Mouse (Mus musculus) embryonic fibroblast, embryonic 13.5 days (primary cell): Measurements from ENCODE around the gene Foxf2. TPM values are rescaled to one million over a fixed set of nuclear protein-coding genes. Genes with fewer than 3 reads are reported as not detected.

ENCODE experiments used
- H3K27ac ChIP-seq: 2 replicates; pipeline ENCODE4 v1.5.1; 2012; ENCODE audit warnings: low read length, control low read depth, inconsistent platforms; ENCODE audit not compliant: insufficient read depth
- H3K4me1 ChIP-seq: 2 replicates; pipeline ENCODE4 v1.6.1; 2011; ENCODE audit warnings: low read length; ENCODE audit not compliant: control insufficient read depth, insufficient read depth
- H3K4me3 ChIP-seq: 2 replicates; pipeline ENCODE4 v1.5.1; 2011; ENCODE audit warnings: mild to moderate bottlenecking, control low read depth, low read length; ENCODE audit not compliant: insufficient read depth
- CTCF ChIP-seq: IDR thresholded peaks from 2 replicates; pipeline ENCODE4 v1.5.1; 2011; ENCODE audit warnings: mild to moderate bottlenecking, control low read depth, low read length, moderate library complexity, borderline replicate concordance; ENCODE audit not compliant: insufficient read depth
- POLR2A ChIP-seq: IDR thresholded peaks from 2 replicates; pipeline ENCODE4 v1.6.1; 2011; ENCODE audit warnings: low read depth, mild to moderate bottlenecking, control low read depth, low read length, moderate library complexity
- polyA plus RNA-seq: library from polyadenylated mRNA; stranded (reverse); fragments of >200 nt; gene quantifications from 2 replicates; pipeline ENCODE4 v1.2.4, GENCODE M21; 2011; ENCODE audit warnings: low read depth; ENCODE audit not compliant: missing spikeins, insufficient read length

Foxf2 gene
- polyA plus RNA-seq, 1 experiment: 1.4 TPM

GRCm38 (mm10) chr13:31631291-31631690, 5.7 kb downstream of the Foxf2 start:
- H3K4me1 ChIP-seq: no peaks in the 10 kb centered on the region
- TF ChIP-seq CTCF: no peak
- TF ChIP-seq POLR2A: no peak
- no peak overlapping the region for H3K4me3 ChIP-seq
- H3K27ac ChIP-seq: no peak overlapping the region

DNA sequence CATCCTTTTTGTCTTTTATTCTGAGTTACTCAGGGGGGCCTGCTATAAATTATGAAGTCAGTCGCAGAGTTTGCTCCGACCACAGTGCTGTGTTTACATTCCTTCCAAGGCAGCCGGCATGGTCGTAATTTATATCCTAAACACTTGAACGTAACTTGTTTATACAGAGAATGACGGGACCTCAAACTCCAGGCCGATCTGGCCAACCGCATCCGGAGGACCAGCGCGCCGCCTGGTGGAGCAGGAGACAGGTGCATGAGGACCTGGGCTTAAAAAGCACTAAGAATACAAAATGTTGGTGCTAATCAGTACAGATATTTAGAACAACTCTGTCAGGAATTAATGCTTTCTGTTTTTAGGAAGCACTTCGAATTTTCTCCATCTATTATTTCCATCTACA, 6.8 kb downstream of the Foxf2 start:
- no peak overlapping the region for H3K27ac ChIP-seq
- H3K4me1 ChIP-seq: no peaks in the 10 kb centered on the region
- TF ChIP-seq POLR2A (no peak), CTCF (peak; percentile 93)
- no peak overlapping the region for H3K4me3 ChIP-seq

DNA sequence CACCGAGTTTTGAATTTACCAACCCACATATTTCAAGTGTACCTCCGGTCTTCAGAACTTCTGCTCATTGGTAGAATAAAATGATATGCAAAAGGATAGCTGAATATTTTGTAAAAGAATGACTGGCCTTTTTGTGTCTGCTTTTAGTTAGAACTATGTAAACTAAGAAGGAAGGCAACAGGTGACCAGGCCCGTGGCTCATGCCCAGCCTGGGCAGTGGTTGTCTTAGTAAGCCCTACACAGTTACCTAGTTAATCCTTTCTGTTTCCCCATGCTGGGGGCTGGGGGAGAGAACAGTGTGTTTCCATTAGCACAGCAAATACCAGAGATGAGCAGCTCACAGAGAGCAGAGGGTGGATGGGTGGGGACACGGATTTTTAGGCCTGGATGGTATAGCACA, 7.6 kb downstream of the Foxf2 start:
- no peak for TF ChIP-seq CTCF
- no peak for TF ChIP-seq POLR2A
- H3K4me3 ChIP-seq: no peak overlapping the region
- H3K4me1 ChIP-seq: no peaks in the 10 kb centered on the region
- no peak overlapping the region for H3K27ac ChIP-seq

GRCm38 (mm10) chr13:31635546-31635945, 9.9 kb downstream of the Foxf2 start:
- TF ChIP-seq CTCF (no peak), POLR2A (no peak)
- Histone ChIP-seq H3K4me3 (no peak overlapping the region), H3K4me1 (no peaks in the 10 kb centered on the region), H3K27ac (no peak overlapping the region)

GRCm38 (mm10) chr13:31641517-31641916, 15.9 kb downstream of the Foxf2 start:
- no peaks in the 10 kb centered on the region for H3K4me1 ChIP-seq
- no peak overlapping the region for H3K27ac ChIP-seq
- H3K4me3 ChIP-seq: no peak overlapping the region
- TF ChIP-seq POLR2A: no peak
- no peak for TF ChIP-seq CTCF

DNA sequence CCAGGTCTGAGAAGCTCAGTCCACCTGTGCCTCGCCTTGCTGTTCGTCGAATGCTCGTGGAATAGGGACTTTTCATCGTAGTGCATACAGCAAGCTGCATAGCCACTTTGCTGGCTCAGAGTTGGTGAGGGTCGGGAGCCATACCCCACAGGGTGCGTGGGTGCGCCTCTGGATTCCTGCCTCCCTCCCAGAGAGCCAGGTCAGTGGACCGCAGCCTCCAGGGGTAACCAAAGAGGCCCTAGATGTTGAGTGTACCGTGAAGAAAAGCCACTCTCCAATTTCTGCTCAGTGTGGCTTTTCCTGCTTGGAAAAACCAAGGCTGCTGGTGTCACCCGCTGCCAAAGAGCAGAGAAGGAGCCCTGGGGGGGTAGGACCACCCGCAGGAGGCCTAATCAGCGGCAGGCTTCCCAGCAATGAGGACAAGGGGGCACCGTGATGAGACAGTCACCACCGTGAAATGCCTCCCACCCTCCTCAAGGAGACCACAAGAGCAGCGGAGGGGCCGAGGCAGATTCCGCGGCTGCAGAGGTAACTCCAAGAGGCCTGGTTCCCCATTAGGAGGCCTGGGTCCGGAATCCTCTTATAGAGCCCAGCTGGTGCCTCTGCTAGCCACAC, 26.6 kb downstream of the Foxf2 start:
- H3K4me3 ChIP-seq: no peak overlapping the region
- no peaks in the 10 kb centered on the region for H3K4me1 ChIP-seq
- TF ChIP-seq POLR2A: no peak
- TF ChIP-seq CTCF: no peak
- no peak overlapping the region for H3K27ac ChIP-seq

- Histone ChIP-seq H3K4me3 (no peak overlapping the region), H3K4me1 (no peaks in the 10 kb centered on the region)
- no peak for TF ChIP-seq POLR2A
- TF ChIP-seq CTCF: no peak
These were observed 30.6 kb downstream of the Foxf2 start for GRCm38 (mm10) chr13:31656249-31656648.

GRCm38 (mm10) chr13:31658212-31658611, 32.6 kb downstream of the Foxf2 start:
- Histone ChIP-seq H3K4me1 (no peaks in the 10 kb centered on the region), H3K4me3 (no peak overlapping the region), H3K27ac (no peak overlapping the region)
- no peak for TF ChIP-seq CTCF
- no peak for TF ChIP-seq POLR2A

More at GRCm38 (mm10) chr13:31656249-31656648, 30.6 kb downstream of the Foxf2 start:
- no peak overlapping the region for H3K27ac ChIP-seq

DNA sequence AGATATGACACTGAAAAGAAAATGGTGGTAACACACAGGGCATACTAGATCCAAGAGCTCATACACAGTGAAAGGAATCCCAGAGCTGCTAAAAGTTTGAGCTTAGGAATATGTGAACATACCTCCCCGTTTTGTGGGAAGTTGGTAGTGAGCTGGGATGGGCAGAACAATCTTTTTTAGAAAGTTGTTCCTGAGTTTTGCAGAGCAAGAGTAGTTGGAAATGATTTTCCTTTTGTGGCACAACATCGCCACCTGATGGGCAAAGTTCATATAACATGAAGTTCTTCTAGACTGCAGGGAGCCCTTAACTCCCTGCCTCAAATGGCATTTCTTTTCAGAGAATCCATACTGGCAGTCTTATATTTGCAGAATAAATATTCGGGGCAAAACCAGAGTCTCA, 33.3 kb downstream of the Foxf2 start:
- no peak for TF ChIP-seq CTCF
- H3K27ac ChIP-seq: no peak overlapping the region
- no peaks in the 10 kb centered on the region for H3K4me1 ChIP-seq
- H3K4me3 ChIP-seq: no peak overlapping the region

DNA sequence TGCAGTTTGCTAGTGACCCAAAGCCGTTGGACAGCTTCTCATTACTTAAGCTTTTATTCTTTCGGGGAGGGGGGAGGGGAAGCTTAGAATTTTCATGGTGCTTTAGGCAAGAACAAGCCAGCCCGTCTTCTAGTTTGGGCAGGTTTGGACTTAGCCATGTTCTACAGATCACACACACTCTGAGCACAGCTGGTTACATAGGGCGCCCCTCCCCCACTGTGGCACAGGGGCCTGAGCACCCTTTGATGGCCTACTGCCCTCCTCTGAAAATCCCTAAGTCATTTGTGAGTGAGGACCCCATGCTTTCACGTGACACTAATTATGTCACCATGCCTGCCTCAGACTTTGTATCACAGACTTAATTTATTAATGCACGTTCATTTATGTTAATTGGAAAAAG, 35.6 kb downstream of the Foxf2 start:
- Histone ChIP-seq H3K4me1 (no peaks in the 10 kb centered on the region), H3K4me3 (no peak overlapping the region), H3K27ac (no peak overlapping the region)
- TF ChIP-seq CTCF (no peak), POLR2A (no peak)

DNA sequence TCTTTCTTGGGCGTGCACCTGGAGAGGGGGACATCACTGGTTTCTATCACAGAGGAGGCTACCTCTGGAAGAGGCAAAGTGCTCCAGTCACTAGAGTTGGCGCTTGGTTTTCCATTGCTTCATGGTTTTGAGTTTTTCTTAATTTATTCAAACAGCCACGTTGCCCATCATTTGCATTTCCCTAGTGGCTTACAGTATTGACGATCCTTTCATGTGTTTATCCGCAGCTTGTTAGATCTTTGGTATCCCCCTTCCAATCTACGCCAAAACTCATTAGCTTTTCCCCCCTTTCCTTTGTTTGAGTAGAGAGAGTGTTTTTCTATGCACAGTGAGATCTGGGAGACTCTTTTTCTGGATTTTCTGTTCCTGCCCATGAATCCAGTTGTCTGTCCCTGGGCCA, 39.8 kb downstream of the Foxf2 start:
- H3K27ac ChIP-seq: no peak overlapping the region
- no peak for TF ChIP-seq CTCF
- no peak for TF ChIP-seq POLR2A
- H3K4me1 ChIP-seq: no peaks in the 10 kb centered on the region
- H3K4me3 ChIP-seq: no peak overlapping the region

DNA sequence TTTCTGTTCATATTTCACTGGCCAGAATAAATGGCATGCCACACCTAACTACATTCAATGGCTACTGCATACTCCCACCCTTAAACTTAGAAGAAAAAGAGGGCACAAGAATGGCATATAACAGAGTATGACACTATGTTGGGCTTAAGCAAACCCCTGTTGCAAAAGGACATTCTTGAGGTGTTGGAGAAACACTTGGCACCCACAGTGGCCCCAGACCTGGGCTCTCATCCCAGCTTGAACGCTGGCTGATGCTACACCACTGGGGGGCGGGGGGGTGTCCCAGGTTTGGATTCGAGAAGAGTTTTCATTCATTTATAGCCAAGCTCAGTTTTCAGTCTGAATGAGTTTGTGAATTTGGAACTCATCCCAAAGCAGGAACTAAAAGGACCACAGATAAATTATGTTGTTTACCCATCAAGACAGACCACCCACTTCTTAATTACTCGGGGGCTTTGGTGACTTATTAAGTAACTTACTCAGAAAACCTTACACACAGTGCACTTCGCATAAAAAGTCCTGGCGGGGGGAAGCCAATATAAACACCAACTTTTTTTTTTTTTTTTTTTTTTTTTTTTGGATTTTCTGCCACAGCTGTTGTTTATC, 42.4 kb downstream of the Foxf2 start:
- TF ChIP-seq CTCF (no peak), POLR2A (no peak)
- H3K4me3 ChIP-seq: no peak overlapping the region
- H3K4me1 ChIP-seq: no peaks in the 10 kb centered on the region
- no peak overlapping the region for H3K27ac ChIP-seq
